Mouse (Mus musculus) small intestine, adult 2 months (tissue): ENCODE results near the gene Clip3.

Experiments
- CTCF ChIP-seq: fragments of 200-500 bp; IDR thresholded peaks from 2 replicates; pipeline ENCODE4 v1.5.1; 2012; ENCODE audit warnings: low read depth, mild to moderate bottlenecking, control low read depth, inconsistent platforms, low read length, moderate library complexity, mixed read lengths; ENCODE audit not compliant: insufficient replicate concordance, insufficient read length; ENCODE audit errors: extremely low read depth
- POLR2A ChIP-seq: fragments of 200-500 bp; IDR thresholded peaks from 2 replicates; pipeline ENCODE4 v1.6.1; 2012; ENCODE audit warnings: low read depth, mild to moderate bottlenecking, control low read depth, inconsistent platforms, low read length, moderate library complexity

DNA sequence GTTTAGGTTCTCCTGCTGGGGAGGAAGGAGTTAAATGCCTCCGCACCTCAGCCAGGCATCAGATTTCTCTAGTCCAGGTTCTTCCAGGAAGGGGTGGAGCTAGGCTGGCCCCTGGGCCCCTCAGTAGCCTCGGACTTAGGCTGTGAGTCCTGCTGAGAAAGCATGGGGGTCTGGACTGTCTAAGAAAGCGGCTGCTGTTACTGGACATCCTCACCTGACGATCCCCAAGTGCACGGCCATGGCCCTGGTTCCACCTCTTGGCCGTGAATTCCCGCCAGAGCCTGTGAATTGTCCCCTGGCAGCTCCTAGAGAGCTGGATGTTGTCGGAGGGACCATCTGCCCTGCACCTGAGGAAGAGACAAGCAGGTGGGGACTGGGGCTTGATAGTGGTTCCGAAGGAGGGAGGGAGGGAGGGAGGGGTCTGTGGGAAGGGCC lies 23.2 kb downstream of the Clip3 start, which contains the start of gene Syne4:
- TF ChIP-seq POLR2A (no peak), CTCF (no peak)
